Mouse (Mus musculus): ENCODE measurements around the gene Zfp106. TPM values are rescaled to one million over a fixed set of nuclear protein-coding genes. Genes with fewer than 3 reads are reported as not detected.

The Zfp106 gene
- polyA plus RNA-seq, 1 experiment from 2014 or later: 22.7 TPM

- ATAC-seq (ENCODE audit: low FRiP score, low TSS enrichment): no peak
- Histone ChIP-seq H3K4me2 (replicated peaks; ENCODE audit: low read depth) (0 out of 2 replicates have a peak overlapping the region, but pooled peaks have one; percentile 9), H3K27ac (replicated peaks) (peak overlapping the region; percentile 41; the same call in 1 of the 2 replicates), H3K27me3 (ENCODE audit: control insufficient read depth, insufficient read depth, low read length) (no peaks in the 10 kb centered on the region), H3K4me3 (ENCODE audit: low read depth, low read length) (no peak overlapping the region), H3K36me3 (ENCODE audit: control insufficient read depth, insufficient read depth, low read length) (peaks cover 4% of the 10 kb centered on the region), H3K4me1 (replicated peaks; ENCODE audit: control insufficient read depth, insufficient read depth) (no peaks in the 10 kb centered on the region), H3K9me3 (ENCODE audit: control insufficient read depth, low read length) (no peaks in the 10 kb centered on the region), H3K9ac (ENCODE audit: low read length) (no peak overlapping the region)
- DNase-seq (ENCODE audit: low spot score): no peak
- 43% methylated on average over 3 of the region's 3 CpGs for WGBS
- TF ChIP-seq EP300 (optimal IDR thresholded peaks at IDR 0.05): no peak
- TF ChIP-seq CTCF (IDR thresholded peaks at IDR 0.05; ENCODE audit: low read depth): no peak
Observed at GRCm38 (mm10) chr2:120539333-120539732, 24.3 kb downstream of the Zfp106 start.

GRCm38 (mm10) chr2:120531223-120531622, 32.4 kb downstream of the Zfp106 start:
- 91% methylated on average over 4 of the region's 4 CpGs for WGBS
- DNase-seq (ENCODE audit: low spot score) (no peak), ATAC-seq (ENCODE audit: low FRiP score, low TSS enrichment) (no peak)
- Histone ChIP-seq H3K4me3 (ENCODE audit: low read depth, low read length) (no peak overlapping the region), H3K9ac (ENCODE audit: low read length) (no peak overlapping the region), H3K4me2 (replicated peaks; ENCODE audit: low read depth) (no peak overlapping the region), H3K4me1 (replicated peaks; ENCODE audit: control insufficient read depth, insufficient read depth) (no peaks in the 10 kb centered on the region), H3K36me3 (ENCODE audit: control insufficient read depth, insufficient read depth, low read length) (peaks cover 21% of the 10 kb centered on the region), H3K27ac (replicated peaks) (no peak overlapping the region), H3K9me3 (ENCODE audit: control insufficient read depth, low read length) (no peaks in the 10 kb centered on the region), H3K27me3 (ENCODE audit: control insufficient read depth, insufficient read depth, low read length) (no peaks in the 10 kb centered on the region)
- no peak for TF ChIP-seq EP300 (optimal IDR thresholded peaks at IDR 0.05)
- no peak for TF ChIP-seq CTCF (IDR thresholded peaks at IDR 0.05; ENCODE audit: low read depth)

- H3K4me3 ChIP-seq (ENCODE audit: low read depth, low read length): no peak overlapping the region
- ATAC-seq (ENCODE audit: low FRiP score, low TSS enrichment): no peak
- H3K9ac ChIP-seq (ENCODE audit: low read length): no peak overlapping the region
- H3K27ac ChIP-seq (replicated peaks): no peak overlapping the region
- no peaks in the 10 kb centered on the region for H3K9me3 ChIP-seq (ENCODE audit: control insufficient read depth, low read length)
- H3K4me1 ChIP-seq (replicated peaks; ENCODE audit: control insufficient read depth, insufficient read depth): no peaks in the 10 kb centered on the region
- no peak overlapping the region for H3K4me2 ChIP-seq (replicated peaks; ENCODE audit: low read depth)
- no peaks in the 10 kb centered on the region for H3K27me3 ChIP-seq (ENCODE audit: control insufficient read depth, insufficient read depth, low read length)
- DNase-seq (ENCODE audit: low spot score): no peak
- no peak for TF ChIP-seq EP300 (optimal IDR thresholded peaks at IDR 0.05)
- TF ChIP-seq CTCF (IDR thresholded peaks at IDR 0.05; ENCODE audit: low read depth): peak; percentile 58
- H3K36me3 ChIP-seq (ENCODE audit: control insufficient read depth, insufficient read depth, low read length): peaks cover 21% of the 10 kb centered on the region
Observed at GRCm38 (mm10) chr2:120529531-120529930, 34.1 kb downstream of the Zfp106 start.

GRCm38 (mm10) chr2:120526771-120527170, 36.9 kb downstream of the Zfp106 start:
- no peak overlapping the region for H3K9ac ChIP-seq (ENCODE audit: low read length)
- no peaks in the 10 kb centered on the region for H3K27me3 ChIP-seq (ENCODE audit: control insufficient read depth, insufficient read depth, low read length)
- H3K4me1 ChIP-seq (replicated peaks; ENCODE audit: control insufficient read depth, insufficient read depth): no peaks in the 10 kb centered on the region
- peaks cover 31% of the 10 kb centered on the region for H3K36me3 ChIP-seq (ENCODE audit: control insufficient read depth, insufficient read depth, low read length)
- H3K9me3 ChIP-seq (ENCODE audit: control insufficient read depth, low read length): no peaks in the 10 kb centered on the region
- TF ChIP-seq CTCF (IDR thresholded peaks at IDR 0.05; ENCODE audit: low read depth): no peak
- TF ChIP-seq EP300 (optimal IDR thresholded peaks at IDR 0.05): no peak
- no peak for DNase-seq (ENCODE audit: low spot score)
- H3K4me2 ChIP-seq (replicated peaks; ENCODE audit: low read depth): no peak overlapping the region
- WGBS: 84% methylated on average over 5 of the region's 5 CpGs
- no peak overlapping the region for H3K4me3 ChIP-seq (ENCODE audit: low read depth, low read length)
- H3K27ac ChIP-seq (replicated peaks): no peak overlapping the region
- no peak for ATAC-seq (ENCODE audit: low FRiP score, low TSS enrichment)

- no peak for ATAC-seq (ENCODE audit: low FRiP score, low TSS enrichment)
- Histone ChIP-seq H3K27ac (replicated peaks) (no peak overlapping the region), H3K4me2 (replicated peaks; ENCODE audit: low read depth) (no peak overlapping the region), H3K9ac (ENCODE audit: low read length) (no peak overlapping the region), H3K27me3 (ENCODE audit: control insufficient read depth, insufficient read depth, low read length) (no peaks in the 10 kb centered on the region), H3K4me3 (ENCODE audit: low read depth, low read length) (no peak overlapping the region), H3K36me3 (ENCODE audit: control insufficient read depth, insufficient read depth, low read length) (peaks cover 25% of the 10 kb centered on the region), H3K9me3 (ENCODE audit: control insufficient read depth, low read length) (no peaks in the 10 kb centered on the region), H3K4me1 (replicated peaks; ENCODE audit: control insufficient read depth, insufficient read depth) (no peaks in the 10 kb centered on the region)
- 81% methylated on average over 5 of the region's 5 CpGs for WGBS
- TF ChIP-seq EP300 (optimal IDR thresholded peaks at IDR 0.05) (no peak), CTCF (IDR thresholded peaks at IDR 0.05; ENCODE audit: low read depth) (no peak)
- DNase-seq (ENCODE audit: low spot score): no peak
Observed at GRCm38 (mm10) chr2:120518547-120519210, 45.0 kb downstream of the Zfp106 start.

- no peaks in the 10 kb centered on the region for H3K27me3 ChIP-seq (ENCODE audit: control insufficient read depth, insufficient read depth, low read length)
- no peak for ATAC-seq (ENCODE audit: low FRiP score, low TSS enrichment)
- no peaks in the 10 kb centered on the region for H3K4me1 ChIP-seq (replicated peaks; ENCODE audit: control insufficient read depth, insufficient read depth)
- no peak overlapping the region for H3K27ac ChIP-seq (replicated peaks)
- WGBS: 82% methylated on average over 4 of the region's 4 CpGs
- no peak overlapping the region for H3K4me3 ChIP-seq (ENCODE audit: low read depth, low read length)
- TF ChIP-seq EP300 (optimal IDR thresholded peaks at IDR 0.05): no peak
- no peak for TF ChIP-seq CTCF (IDR thresholded peaks at IDR 0.05; ENCODE audit: low read depth)
- no peak overlapping the region for H3K4me2 ChIP-seq (replicated peaks; ENCODE audit: low read depth)
- no peak overlapping the region for H3K9ac ChIP-seq (ENCODE audit: low read length)
- DNase-seq (ENCODE audit: low spot score): no peak
- peaks cover 23% of the 10 kb centered on the region for H3K36me3 ChIP-seq (ENCODE audit: control insufficient read depth, insufficient read depth, low read length)
- no peaks in the 10 kb centered on the region for H3K9me3 ChIP-seq (ENCODE audit: control insufficient read depth, low read length)
Observed at GRCm38 (mm10) chr2:120514181-120514580, 49.5 kb downstream of the Zfp106 start.

Measured in stomach, postnatal 0 days (tissue).